Mouse (Mus musculus) left cerebral cortex, postnatal 4 days (tissue): ENCODE data around the gene Gpc4. TPM values are rescaled to one million over a fixed set of nuclear protein-coding genes. Genes with fewer than 3 reads are reported as not detected.
A peak's percentile ranks its signal among the peaks of the same experiment; 100 is the strongest.

ENCODE experiments used
- DNase-seq: peaks from one replicate; pipeline ENCODE4 v3.0.0-alpha.2; 2022
- intact Hi-C: fragments of 180-260 bp; cut with DNase I; formaldehyde crosslinking; loops from one replicate; pipeline ENCODE4 v1.15.1; 2025
- total RNA-seq, 2 experiments: library from RNA; stranded (reverse); gene quantifications; 2 replicates each; pipeline ENCODE4 v1.2.3; 2021

The Gpc4 gene
- total RNA-seq, 2 experiments from 2014 or later = 17.5 to 18.6 TPM

DNA sequence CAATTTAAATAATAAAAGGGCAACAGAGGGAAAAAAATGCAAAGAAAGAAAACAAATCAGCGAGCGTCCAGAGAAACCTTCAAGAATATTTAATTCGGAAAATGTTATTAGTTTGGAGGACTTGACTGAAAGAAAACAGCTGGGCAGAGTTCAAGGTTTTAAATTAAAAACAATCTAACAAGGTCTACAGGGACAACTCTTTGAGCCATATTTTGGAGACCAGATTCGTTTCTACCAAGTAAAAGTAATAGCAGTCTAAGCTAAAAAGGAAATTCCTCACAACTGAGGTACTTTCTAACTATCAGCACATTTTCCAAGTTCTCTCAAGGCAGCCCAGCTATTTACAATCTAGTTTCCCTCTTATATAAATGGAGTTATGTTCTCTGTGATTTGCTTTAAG, 114.1 kb downstream of the Gpc4 start:
- intact Hi-C loops = no loop called here
- DNase-seq = no peak

DNA sequence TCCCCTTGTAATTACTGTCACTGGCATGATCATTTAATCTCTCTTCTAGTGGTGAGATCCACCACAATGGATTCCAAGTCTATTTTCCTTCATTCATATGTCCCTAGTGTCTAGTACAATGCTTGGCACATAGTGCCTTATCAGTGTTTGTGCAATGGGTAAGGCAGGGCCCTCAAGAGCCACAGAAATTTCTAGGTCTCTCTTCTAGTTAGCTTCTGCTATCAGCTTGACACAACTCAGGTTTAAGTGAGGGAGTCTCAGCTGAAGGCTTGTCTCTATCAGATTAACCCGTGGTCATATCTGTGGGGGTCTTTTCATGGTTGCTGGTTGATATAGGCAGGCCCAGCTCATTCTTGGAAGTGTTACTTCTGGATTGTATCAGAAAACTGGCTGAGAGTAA, 125.2 kb downstream of the Gpc4 start:
- DNase-seq = no peak
- intact Hi-C loops = no loop called here

DNA sequence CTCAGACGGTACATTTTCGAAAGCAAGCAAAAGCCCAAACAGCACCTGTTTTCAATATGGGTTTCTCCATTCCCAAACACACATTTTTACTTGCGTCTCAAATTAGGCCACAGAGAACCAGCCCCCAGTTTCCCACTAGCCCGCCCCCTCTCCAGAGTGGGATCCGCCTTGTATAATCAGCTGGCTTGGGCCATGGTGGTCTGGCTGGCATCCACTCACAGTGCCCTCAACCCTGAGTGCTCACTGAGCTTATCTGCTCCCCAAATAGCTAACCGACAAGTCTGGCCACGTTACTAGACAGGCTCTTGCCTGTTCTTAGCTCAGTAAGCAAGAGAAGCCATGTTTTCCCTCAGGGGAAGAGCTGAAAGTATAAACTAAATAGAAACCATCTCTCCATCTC, 134.9 kb downstream of the Gpc4 start:
- DNase-seq = peak; percentile 25
- intact Hi-C loops = no loop called here

DNA sequence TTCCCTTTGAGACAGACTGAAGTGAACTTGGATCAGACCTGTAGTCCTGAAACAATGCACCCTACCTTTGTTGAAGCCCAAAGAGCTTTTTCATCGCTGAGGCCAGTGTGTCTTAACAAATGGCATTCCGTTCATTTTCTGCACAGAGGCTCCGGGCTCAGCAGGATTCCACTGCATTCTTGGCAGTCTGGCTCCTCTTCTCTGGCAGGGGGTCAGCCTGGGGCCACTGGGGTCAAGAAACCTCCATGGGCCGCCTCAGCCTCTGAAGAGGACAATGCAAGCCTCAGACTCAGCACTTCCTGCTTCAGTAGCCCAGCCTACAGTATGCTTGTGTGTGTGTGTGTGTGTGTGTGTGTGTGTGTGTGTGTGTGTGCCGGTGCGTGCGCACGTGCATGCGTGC, 147.4 kb downstream of the Gpc4 start:
- peak; percentile 6 for DNase-seq
- intact Hi-C loops = no loop called here

Other genes with a start within 250 kb of the Gpc4 start
- not detected for gene 1700080O16Rik, start 192.5 kb downstream of the Gpc4 start, total RNA-seq